Mouse (Mus musculus) thymus, postnatal 4 days (tissue): ENCODE results near the gene Usp2.

ENCODE experiments used
- DNase-seq: peaks from one replicate; pipeline ENCODE4 v3.0.0; 2021

Gene Usp2

DNA sequence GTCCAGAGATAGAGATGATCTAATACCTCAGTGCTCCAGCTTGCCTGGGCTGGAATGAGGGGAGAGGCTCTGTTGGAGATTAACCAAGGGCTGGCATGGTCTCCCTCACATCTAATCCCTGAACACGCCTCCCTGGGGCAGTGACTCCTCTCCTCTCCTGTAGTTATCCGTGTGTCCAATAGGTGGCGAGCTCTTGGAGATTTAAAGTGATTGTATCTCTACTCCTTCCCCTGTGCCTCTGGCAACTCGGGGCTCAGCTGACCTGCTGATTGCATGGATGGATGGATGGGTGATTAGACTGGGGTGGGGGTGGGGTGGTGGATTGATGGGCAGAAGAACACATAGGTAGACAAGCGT, 9.9 kb downstream of the Usp2 start:
- peak; percentile 69 for DNase-seq

DNA sequence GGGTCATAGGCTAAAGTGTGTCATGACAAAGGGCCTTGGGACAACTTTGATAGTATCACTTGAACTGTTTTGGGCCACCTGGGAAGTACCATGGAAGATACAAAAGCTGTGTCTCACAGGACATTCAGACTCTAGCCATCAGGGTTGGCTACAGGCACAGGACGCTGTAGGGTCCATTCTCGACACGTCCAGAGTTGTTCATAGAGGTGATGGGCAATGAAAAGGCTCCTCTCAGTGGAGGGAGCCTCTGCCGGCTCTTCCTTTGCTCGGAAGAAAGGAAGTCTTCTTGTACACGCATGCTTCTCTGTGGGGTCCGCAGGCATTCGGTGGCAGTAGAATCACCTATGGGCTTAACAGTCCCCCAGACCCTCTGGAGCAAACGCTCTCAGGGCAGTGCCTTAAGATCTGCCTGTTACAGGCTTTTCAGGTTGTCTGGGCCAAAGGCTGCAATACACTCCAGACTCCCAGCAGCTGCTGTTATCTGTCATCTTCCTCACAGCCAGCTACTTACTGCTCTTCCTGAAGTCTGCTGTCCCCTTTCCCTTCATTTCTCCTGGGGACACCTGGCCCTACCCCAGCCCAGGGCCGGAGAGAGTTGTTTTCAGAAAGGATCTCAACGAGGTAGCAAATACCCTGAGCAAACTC, 10.6 kb downstream of the Usp2 start:
- DNase-seq = no peak

DNA sequence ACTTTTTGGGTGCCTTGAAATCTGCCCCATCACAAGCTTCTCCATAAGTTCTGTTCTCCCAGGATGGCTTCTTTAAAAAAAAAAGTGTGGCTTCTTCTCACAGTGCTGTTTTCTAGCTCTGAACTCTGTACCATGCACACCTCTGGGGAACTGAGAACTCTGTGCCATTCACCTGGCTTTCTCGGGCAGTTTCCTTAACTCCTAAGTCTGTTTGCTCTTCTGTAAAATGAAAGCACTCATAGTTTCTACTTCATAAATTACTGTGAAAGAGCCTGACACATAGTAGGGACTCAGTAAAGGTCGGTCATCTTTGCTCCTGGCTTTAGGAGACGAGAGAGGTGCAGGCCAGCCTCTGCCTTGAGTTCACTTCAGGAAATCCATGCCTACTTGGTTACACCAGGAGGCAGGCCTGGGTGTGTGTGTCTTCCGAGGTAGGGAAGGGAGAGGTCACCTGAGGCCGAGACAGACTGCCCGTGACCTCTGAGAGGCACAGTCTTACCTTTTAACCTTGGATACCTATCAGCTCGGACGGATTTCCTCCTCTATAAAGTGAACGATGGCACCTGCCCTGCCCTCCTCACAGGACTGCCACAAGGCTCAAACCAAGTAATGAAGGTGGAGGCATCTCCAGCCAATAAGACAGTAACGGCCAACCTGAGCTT, 11.4 kb downstream of the Usp2 start:
- no peak for DNase-seq

DNA sequence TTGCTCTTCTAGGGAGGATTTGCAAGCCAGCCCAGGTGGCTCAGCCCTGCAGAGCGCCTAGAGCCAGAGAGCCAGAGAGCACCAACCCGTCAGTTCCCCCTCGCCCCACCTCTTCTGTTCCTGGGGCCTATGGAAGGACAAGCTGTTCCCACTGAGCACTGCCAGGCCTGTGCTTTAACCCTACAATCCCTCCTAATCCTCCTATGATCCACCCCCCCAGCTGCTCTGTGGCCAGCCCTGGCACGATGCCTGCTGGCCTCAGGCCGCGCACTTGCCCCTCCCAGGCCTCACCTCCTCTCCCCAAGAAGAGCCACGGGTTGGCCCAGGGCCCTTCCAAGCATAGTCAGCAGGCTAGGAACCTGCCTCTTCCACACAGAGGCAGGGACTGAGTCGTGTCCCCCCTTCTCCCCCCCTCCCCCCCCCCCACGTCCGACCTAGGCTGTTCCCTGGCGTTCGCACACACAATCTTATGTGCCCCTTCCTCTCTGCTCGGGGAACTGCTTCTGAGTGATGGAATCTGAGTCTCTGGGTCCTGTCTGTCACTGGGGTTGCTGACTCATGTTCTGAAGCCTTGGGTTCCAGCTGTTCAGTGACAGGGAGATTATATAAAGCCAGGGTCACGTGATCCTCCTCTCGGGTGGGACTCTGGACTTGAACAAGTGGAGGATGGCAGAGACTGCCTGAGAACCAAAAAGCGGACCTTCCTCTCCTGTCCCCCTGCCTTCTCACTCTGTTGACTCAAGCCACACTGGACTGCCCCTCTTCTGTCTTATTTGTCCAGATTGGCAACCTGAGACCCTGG, 12.3 kb downstream of the Usp2 start:
- no peak for DNase-seq

DNA sequence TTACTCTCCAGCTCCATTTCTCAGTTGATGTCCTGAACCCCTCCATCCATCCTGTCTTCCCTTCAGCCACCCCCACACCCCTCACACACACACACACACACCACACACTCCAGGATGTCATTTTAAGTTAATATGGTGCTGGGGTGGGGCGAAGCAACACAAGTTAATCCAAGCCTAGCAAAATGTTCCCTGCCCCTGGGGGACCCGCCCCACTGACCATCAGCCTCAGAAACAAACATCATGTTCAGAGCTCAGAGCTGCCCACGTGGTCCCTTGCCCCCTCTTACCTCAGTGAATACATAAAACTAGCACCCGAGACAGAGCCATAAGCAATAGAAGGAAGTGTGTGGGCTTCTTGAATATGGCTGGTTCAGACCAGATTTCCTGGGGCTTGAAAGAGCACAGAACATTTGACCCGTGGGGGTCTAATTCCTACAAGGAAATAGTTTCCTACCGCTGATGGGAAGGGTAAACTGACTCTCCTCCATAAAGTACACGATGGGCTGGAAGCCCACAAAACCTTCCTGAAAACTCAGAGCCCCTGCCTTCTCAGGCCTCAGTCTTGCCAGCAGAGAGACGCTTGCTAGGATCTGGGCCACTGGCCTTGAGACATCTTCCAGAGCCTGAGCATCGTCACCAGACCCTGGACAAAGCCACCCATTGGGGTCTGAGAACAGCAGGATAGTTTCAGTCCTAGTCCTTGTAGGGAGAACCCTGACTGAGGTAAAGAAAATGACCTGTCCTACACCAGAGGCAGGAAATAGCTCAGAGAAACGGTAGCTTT, 13.4 kb downstream of the Usp2 start:
- no peak for DNase-seq

DNA sequence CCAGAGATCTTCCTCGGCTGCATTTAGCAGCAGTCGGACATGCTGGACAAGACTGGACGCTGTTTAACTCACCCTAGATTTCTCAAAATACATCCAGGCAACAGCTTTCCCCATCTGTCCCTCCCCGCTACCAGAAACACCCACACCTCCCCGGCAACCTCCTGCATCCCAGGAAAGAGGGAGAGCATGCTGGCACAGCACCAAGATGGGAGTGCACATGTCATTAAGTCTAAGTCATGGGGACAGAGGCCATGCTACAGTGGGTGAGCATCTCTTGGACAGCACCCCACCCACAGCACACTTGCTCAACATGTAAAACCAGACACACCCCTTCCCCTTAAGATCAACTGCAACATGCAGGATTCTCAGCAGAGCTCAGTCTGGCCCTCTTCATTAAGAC, 14.1 kb downstream of the Usp2 start:
- no peak for DNase-seq

DNA sequence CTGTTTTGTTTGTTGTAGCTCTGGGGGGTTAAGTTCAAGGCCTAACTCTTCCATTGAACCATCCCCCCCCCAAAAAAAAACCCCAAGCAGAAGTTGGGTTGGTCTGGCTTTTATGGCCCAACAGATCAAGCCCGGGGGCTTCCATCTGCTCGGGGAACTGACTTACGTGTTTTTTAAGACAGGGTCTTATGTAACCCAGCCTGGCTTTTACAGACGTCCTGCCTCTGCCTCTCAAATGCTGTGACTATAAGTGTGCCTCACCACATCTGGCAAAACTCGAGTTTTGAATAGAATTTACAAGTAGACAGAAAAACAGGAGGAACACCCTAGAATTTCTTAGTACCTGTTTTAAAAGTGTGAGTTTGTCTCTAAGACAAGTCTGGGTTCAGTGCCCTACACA, 14.8 kb downstream of the Usp2 start:
- no peak for DNase-seq

DNA sequence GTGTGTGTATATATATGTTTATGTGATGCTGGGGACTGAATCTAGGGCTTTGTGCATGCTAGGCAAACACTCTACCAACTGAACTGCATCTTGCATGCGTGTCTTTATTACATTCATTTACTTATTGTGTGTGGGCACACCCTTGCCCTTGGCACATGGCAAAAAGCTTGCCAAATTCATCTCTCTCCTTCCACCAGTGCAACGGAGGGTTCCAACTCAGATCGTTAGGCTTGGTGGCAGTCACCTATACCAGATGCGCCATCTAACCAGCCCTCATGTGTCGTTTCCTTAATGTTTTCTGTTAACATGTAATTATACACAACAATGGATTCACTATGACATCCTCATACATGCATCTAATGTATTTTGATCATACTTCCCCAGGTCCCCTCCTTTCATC, 15.4 kb downstream of the Usp2 start:
- no peak for DNase-seq

DNA sequence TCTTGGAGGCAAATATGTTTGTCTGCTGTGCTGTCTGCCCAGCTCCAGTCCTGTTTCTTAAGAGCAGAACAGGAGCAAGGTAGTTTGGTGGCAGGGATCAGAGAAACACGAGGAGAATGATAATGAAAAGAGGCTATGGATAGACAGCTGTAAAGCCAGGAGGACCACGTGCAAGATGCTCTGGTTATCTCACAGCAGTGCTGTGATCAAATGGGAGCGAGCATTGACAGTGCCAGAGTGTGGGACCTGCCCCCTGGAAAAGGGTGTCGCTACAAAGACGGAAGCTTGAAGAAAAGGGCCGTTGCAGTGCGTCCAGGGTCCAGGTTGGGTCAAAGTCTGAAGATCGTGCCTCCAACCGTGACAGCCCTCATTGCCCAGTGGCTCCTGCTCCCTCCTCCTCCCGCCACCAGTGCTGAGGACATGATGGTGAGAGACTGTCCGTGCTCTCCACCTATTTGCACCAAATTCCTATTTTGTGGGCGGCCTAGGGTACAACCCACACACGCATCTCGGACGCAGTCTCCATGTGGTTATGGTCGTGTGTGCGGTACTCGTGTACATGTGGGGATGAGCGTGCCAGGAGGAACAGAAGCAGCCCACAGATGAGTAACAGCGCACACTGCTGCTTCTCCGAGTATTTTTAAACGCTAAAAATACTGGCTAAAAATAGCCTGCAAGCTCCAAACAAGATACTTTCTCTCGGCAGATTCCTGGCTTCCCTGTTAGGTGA, 16.7 kb downstream of the Usp2 start:
- DNase-seq = no peak

DNA sequence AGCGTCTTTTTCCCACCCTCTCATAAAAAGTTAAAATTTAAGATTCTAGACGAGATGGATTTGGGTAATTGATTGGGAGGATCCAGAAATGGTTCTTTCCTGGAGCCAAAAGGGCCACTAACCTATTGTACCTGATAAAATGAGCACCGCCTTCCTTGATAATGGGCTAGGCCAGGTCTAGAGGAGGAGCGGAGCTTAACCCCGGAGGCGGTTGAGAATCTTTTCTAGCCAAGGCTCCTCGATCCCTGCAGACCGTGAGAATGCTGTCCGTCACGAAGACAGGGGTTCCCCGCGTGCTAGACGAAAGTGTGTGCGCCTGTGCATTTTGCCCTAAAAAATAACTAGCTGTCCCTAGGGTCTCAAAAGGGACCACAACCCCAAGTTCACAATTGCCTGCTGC, 17.4 kb downstream of the Usp2 start:
- no peak for DNase-seq

DNA sequence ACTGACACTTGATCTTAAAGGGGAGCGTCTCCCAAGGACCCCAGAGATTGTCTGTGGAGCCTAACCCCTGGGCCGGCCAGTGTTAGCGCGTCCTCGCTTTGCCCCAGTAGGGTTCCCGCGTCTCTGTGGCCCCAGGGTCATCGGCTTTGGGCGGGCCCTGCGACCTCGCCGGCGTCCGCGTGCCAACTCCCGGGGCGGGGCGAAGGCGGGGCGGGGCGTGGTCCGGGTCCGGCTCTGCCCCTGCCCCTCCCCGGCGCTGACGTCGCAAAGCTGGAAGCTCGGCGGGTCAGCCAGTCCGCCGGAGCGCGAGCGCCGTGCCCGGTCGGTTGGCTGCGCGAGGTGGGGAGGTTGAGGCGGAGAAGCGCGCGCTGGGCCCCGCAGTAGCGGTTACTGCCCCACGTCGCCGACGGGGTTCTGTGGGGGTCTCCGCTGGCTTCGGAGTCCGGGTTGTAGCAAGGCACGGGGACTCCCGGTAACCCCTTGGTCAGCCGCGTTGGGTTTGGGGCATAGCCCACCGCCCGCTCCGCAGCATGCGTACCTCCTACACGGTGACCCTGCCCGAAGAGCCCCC, 17.9 kb downstream of the Usp2 start:
- DNase-seq = peak; percentile 84

DNA sequence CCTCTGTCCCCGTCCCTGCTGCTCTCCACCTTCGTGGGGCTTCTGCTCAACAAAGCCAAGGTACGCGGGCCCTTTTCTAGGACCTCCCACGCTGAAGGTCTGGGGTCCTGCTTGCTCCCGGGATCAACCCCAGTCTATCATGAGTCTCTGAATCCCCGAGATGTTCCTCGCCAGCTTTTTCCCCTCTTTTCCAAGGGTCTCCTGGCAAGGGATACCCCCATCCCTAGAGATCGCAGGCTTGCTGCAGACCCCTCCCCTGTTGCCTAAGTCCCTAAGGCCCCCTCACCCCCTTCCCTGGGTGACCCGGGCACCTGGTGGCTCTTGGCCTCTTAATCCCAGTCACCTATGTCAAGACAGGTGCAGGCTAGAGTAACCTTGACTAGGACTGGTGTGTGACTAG, 18.5 kb downstream of the Usp2 start:
- DNase-seq = no peak

DNA sequence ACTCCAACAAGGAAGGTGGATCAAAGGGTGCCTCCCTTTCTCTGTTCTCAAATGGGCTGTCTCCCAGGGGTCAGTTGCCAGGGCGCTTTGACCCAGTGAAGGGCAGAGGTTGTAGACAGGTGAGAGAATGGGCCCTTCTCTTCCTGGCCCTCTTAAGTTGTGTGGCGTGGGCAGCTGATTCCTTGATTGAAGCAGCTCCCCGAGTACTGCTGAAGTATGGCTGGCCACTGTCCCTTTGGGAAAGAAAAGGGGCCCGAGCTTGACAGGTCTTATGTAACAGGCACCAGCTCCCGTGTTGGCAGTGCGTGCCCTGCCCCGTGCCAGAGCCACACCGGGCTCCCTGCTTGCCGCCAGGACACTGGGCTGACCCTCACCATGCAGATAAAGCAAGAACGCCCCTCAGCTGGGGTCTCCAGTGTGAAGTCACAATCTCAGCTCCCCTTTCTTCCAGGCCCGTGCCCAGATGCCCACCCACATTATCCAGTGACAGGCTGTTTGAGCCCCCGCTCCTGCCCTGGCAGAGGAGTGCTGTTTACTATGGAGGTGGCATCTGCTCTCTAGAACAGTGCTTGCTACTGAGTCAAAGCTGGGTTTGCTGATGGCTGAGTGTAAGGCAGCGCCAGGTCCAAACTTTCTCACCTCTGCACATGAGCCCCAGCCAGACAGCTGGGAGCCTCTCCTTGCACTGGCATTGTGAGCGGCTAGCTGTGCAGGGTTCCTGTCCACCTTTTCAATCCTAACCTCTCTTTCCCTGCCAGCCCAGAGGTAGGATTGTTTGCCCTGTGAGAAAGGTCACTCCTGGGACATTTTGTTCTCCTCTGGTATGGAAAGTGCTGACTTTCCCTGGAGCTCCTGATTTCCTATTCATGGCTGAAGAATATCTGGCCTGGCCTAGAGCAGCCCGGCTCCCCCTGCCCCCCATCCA, 19.2 kb downstream of the Usp2 start:
- no peak for DNase-seq

DNA sequence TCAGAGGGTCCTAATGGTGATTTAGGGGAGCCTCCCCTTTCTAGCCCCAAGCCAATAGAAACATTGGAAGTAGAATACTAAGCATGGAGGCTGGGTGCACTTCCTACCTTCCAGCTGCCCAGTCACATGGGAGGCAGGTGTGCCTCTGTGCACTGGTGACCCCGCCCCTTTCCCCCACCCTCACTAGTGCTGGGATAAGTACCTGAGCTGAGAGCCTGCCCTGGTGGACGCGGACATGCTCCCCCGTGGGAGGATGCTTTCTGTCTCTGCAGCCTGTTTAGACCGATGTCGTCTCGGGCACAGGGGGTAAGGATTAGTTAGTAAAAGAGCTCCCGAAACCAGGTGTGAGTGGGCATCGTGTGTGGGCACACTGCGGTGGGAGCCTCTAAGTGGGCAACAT, 20.1 kb downstream of the Usp2 start:
- no peak for DNase-seq

DNA sequence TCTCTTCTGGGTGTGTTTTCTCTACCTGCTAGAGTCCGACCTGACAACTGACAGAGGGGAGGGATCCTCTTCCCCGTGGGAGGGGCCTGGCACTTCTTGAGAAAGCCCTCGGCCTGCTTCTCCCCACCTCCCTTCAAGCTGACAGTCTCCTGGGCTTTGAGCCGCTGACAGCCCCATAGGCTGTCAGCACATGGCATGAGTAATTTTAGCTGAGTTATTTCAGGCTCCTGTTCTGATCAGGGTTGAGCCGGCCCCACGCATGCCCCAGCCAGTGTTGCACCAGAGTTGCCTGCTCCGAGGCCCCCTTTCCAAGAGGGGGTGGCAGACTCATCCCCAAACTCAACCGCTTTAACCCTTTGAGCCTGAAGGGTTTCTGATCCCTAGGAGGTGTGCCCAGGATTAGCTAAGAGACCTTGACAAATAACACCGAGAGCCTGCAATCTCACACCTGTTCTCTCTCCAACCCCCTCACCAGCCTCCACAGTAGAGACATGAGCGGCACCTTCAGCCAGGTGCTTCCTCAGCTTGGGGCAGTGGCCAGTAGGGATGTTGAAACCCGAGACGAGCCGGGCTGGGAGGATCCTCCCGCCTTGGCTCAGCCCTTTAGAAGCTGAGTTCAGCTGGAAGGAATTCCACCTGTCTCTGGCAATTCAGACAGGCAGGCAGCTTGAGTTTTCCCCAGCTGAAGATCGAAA, 21.1 kb downstream of the Usp2 start:
- no peak for DNase-seq

DNA sequence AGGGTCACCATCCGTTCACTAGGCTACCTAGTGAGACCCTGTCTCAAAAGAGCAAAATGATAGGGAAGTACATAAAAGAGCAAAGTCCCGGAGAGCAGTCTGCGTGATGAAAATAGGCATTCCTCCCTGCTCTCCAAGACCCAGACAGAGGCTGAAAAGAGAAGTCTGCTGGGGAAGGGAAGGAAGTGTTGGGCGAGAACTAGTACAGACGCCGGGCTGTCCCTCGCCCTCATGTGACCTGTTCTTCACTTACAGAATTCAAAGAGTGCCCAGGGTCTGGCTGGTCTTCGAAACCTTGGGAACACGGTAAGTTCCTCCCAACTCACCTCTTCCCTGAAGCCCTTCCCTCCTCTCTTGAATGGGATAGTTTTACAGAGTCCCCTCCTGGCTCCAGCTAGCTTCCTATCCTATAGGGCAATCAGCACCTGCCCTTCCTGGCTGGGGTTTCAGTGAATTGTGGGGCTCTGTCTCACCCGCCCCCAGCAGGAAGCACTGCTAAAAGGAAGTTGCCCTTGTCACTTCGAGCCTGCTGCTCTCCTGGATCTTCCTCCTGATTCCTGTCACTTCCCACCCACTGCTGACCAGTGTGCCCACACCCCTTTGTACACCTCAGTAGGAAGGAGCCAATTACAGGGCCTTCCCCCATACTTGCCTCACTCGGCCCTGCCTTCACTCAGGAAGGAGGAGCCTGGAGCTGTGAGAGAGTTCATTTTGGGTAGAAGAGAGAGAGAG, 22.2 kb downstream of the Usp2 start:
- peak; percentile 59 for DNase-seq

DNA sequence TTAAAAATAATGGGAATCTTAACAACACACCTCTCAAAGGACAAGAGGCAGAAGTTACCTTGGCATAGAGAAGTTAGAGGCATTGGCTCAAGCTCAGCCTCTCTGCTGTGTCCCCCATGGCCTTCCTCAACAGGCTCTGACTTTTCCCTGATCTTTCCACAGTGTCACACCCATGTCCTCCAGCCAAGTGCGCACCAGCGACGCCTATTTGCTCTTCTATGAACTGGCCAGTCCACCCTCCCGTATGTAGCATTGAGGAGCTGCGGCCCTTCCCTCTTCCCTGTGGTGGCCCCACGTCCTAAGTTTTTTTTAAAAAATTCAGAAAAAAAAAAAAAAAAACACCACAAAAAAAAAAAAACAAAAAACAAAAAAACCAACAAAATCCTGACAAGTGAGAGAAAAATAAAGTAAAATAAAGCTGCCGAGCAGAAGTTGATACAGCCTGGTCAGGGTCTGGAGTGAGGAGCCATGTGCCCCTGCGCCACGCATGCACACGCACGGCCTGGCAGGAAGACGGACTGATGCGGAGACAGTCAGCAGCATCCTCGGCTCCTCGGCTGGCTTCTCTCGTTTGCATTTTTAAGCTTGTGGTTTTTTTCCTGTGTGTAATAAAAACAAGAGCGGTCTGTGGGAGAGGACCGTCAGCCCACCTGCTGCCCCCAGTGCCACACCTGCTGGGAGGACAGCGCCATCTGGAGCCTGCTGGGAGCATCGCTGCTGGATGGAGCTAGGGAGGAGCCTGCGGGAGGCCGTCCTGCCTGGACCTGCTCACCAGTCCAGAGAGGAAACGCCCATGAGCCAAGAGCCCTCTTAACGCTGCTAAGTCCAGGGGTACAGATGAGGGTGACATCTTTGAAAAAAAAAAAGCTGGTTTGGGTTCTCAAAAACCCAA, 27.0 kb downstream of the Usp2 start:
- peak; percentile 94 for DNase-seq

DNA sequence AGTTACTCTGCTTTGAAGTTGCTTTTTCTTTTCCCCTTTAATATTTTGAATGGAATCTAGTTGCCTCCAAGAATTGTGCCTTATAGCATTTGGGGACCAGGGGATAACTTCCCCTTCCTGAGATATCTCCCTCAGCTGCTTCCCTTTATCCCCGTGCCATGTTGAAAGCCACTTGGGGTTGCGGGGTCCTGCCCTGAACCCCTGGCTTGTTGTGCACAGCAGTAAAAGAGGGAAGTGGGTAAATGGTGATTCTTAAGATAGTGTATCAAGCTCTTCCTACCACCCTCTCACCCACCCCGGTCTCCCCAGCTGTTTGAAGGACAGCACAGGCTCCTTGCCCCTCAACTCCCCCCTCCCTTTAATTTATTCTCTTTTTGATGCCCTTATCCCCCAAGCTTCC, 27.9 kb downstream of the Usp2 start:
- no peak for DNase-seq

DNA sequence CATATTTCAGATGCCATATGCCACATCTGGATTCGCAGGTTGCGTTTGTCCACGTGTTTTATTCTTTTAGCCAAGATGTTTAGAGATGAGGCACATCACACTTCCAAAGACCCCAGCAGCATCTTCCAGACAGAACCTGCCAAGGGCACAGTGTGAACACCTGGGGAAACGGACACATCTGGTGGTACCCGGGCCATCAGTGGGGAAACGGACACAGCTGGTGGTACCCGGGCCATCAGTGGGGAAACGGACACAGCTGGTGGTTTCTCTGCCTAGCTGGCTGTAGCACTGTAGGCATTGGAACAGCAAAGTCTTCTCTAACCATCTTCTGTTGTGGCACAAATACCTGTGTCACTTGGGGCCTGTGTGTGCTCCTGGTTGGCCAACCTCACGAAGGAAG, 29.0 kb downstream of the Usp2 start:
- DNase-seq = no peak
